Mouse (Mus musculus) adrenal gland, adult 18-20 months (tissue): ENCODE results near the gene Gm20824. TPM values are rescaled to one million over a fixed set of nuclear protein-coding genes. Genes with fewer than 3 reads are reported as not detected.
"Not testable (repeated sequence)": the region's sequence is repeated elsewhere in the genome, so short reads cannot be mapped to it uniquely, and the experiment has no call there.

Experiments
- DNase-seq, 2 experiments: peaks; one replicate each; pipeline ENCODE4 v3.0.0; 2021 to 2022; ENCODE audit warnings: low spot score in 2 of 2
- long read RNA-seq, 2 experiments: library from polyadenylated mRNA; stranded (forward); transcript quantifications; one replicate each; pipeline ENCODE4 v2.0.0; 2021
- total RNA-seq, 2 experiments: library from RNA; stranded (reverse); gene quantifications; 1 replicate in 1 of 2; 2 replicates in 1 of 2; pipeline ENCODE4 v1.2.3; 2021

The Gm20824 gene
- total RNA-seq, result not detected
- long read RNA-seq, experiment 1, result 0 reads
- long read RNA-seq, experiment 2, result 0 reads

DNA sequence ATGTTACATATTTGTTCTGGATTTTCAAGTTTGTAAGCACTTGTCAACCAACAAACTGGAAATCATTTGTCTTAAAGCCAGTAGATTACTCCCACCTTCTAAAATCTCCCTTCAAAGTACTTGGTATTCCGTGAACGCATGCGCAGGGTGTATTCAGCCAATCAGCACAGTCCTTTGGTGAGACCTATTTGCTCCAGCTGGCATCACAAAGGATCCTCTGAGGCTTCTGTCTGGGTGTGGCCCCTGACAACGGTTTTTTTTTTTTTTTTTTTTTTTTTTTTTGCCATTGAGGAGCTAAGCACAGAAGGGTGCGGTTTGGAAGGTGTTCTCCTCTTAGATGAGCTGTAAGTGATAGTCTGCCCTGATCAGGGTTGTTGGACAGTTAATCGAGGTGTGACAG, at the start of gene Gm20824:
Gm20824 (plus strand) TSS at position 301 of the 400 bp plus-strand sequence.
- not testable (repeated sequence) for DNase-seq

Other genes starting within 250 kb of the Gm20824 start
- not detected for gene Gm20825, start 186.4 kb upstream of the Gm20824 start, total RNA-seq